Mouse (Mus musculus): ENCODE results near the gene Itprip. TPM values are rescaled to one million over a fixed set of nuclear protein-coding genes. Genes with fewer than 3 reads are reported as not detected.
A peak's percentile ranks its signal among the peaks of the same experiment; 100 is the strongest.

The Itprip gene
- total RNA-seq, 1 experiment, result 7.2 TPM

DNA sequence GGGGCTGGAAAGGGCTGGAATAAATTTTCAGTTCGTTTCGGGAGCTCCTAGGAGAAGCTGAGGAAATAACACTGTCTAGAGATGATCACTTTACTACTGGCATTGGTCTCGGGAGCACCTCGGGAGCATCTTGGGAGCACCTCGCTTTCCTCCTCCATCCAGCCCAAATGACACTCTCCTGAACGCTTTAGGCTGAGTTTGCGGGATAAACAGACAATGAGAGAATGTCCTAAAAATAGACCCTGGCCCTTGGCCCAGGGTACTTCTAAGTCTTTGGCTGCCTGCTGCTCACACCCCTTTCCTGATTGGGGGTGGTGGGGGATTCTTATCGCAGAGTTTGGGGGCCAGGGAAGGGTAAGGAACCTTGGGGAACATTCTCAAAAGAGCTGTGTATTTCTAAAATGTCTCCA lies 872 bp upstream of the Itprip start:
- H3K4me1 ChIP-seq (ENCODE audit: control insufficient read depth in 2 of 2, insufficient read depth in 2 of 2, low read length in 2 of 2, poor library complexity in 1 of 2), result no peaks in the 10 kb centered on the region; a peak in 1 of 4 replicates
- no peak overlapping the region for H3K9ac ChIP-seq (ENCODE audit: insufficient read depth, low read depth, low read length, poor library complexity, severe bottlenecking)
- in situ Hi-C loops (cut with MboI; ENCODE audit: low sequenced_read_pairs in 2 of 2, unreplicated experiment in 2 of 2), result no loop called here
- DNase-seq (ENCODE audit: low read depth, low spot score), result no peak
- H3K36me3 ChIP-seq (ENCODE audit: control insufficient read depth, insufficient read depth, low read length, poor library complexity, severe bottlenecking), result no peaks in the 10 kb centered on the region
- TF ChIP-seq CHD2 (IDR thresholded peaks at IDR 0.05; ENCODE audit: low read depth, low read length) (no peak), MAFK (IDR thresholded peaks at IDR 0.05; ENCODE audit: insufficient read depth, low read depth, low read length) (no peak), ZNF384 (IDR thresholded peaks at IDR 0.05; ENCODE audit: low read depth, low read length) (no peak), HCFC1 (IDR thresholded peaks at IDR 0.05; ENCODE audit: borderline replicate concordance, insufficient read depth, low read length) (no peak), ZC3H11A (IDR thresholded peaks at IDR 0.05; ENCODE audit: borderline replicate concordance, low read depth, low read length) (no peak)
- no peak overlapping the region for H3K27ac ChIP-seq (ENCODE audit: insufficient read depth, low read depth, low read length, poor library complexity, severe bottlenecking)
- no peaks in the 10 kb centered on the region for H3K9me3 ChIP-seq (ENCODE audit: control insufficient read depth, insufficient read depth, low read depth, low read length)
- peak overlapping the region; percentile 77 to 86; a peak in 2 of 4 replicates for H3K4me3 ChIP-seq (ENCODE audit: insufficient read depth in 1 of 2, low read depth in 1 of 2, low read length in 2 of 2, poor library complexity in 1 of 2, severe bottlenecking in 1 of 2)

DNA sequence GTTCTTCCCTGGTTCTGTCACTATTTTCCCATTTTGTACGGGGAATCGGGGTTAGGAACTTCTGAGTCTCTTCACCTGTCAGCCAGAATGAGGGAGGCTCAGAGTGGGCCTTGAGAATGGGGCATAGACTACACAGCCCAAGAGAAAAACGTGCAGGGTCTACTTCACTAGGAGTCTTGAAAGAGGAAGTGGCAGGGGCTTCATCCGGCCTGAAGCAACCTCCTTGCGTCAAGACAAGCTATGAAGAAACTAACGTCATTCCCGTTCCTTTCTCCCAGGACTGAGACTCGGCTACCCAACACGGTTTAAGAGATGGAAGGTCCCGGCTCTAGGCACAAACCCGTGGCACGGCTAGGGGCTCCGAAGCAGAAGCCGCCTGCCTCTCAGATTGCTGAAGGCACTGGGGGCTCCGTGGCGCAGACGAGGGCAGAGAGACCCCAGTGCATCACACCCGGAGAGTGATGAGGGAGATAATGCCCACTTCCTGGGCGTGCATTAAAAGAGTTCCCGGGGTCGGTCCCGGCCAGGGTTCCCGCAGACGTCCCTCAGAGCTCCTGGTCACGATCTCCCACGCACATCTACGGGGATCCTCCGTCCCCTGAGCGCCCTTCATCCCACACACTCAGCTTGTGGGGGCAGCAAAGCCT lies 521 bp downstream of the Itprip start:
- no peak for TF ChIP-seq ZNF384 (IDR thresholded peaks at IDR 0.05; ENCODE audit: low read depth, low read length)
- TF ChIP-seq ZC3H11A (IDR thresholded peaks at IDR 0.05; ENCODE audit: borderline replicate concordance, low read depth, low read length), result no peak
- no peak for TF ChIP-seq CHD2 (IDR thresholded peaks at IDR 0.05; ENCODE audit: low read depth, low read length)
- no peak for TF ChIP-seq MAFK (IDR thresholded peaks at IDR 0.05; ENCODE audit: insufficient read depth, low read depth, low read length)
- no peak for TF ChIP-seq HCFC1 (IDR thresholded peaks at IDR 0.05; ENCODE audit: borderline replicate concordance, insufficient read depth, low read length)
- Histone ChIP-seq H3K36me3 (ENCODE audit: control insufficient read depth, insufficient read depth, low read length, poor library complexity, severe bottlenecking) (no peaks in the 10 kb centered on the region), H3K4me1 (ENCODE audit: control insufficient read depth in 2 of 2, insufficient read depth in 2 of 2, low read length in 2 of 2, poor library complexity in 1 of 2) (no peaks in the 10 kb centered on the region; a peak in 1 of 4 replicates), H3K9ac (ENCODE audit: insufficient read depth, low read depth, low read length, poor library complexity, severe bottlenecking) (peak overlapping the region; percentile 66), H3K9me3 (ENCODE audit: control insufficient read depth, insufficient read depth, low read depth, low read length) (no peaks in the 10 kb centered on the region), H3K4me3 (ENCODE audit: insufficient read depth in 1 of 2, low read depth in 1 of 2, low read length in 2 of 2, poor library complexity in 1 of 2, severe bottlenecking in 1 of 2) (peak overlapping the region; percentile 77 to 86), H3K27ac (ENCODE audit: insufficient read depth, low read depth, low read length, poor library complexity, severe bottlenecking) (no peak overlapping the region)
- DNase-seq (ENCODE audit: low read depth, low spot score), result no peak
- in situ Hi-C loops (cut with MboI; ENCODE audit: low sequenced_read_pairs in 2 of 2, unreplicated experiment in 2 of 2), result no loop called here

GRCm38 (mm10) chr19:47918016-47918415 lies 1.1 kb downstream of the Itprip start:
- no peak overlapping the region for H3K4me3 ChIP-seq (ENCODE audit: insufficient read depth in 1 of 2, low read depth in 1 of 2, low read length in 2 of 2, poor library complexity in 1 of 2, severe bottlenecking in 1 of 2)
- H3K36me3 ChIP-seq (ENCODE audit: control insufficient read depth, insufficient read depth, low read length, poor library complexity, severe bottlenecking), result no peaks in the 10 kb centered on the region
- H3K9me3 ChIP-seq (ENCODE audit: control insufficient read depth, insufficient read depth, low read depth, low read length), result no peaks in the 10 kb centered on the region
- no peak overlapping the region for H3K9ac ChIP-seq (ENCODE audit: insufficient read depth, low read depth, low read length, poor library complexity, severe bottlenecking)
- no peak overlapping the region for H3K27ac ChIP-seq (ENCODE audit: insufficient read depth, low read depth, low read length, poor library complexity, severe bottlenecking)
- no peak for DNase-seq (ENCODE audit: low read depth, low spot score)
- TF ChIP-seq HCFC1 (IDR thresholded peaks at IDR 0.05; ENCODE audit: borderline replicate concordance, insufficient read depth, low read length) (no peak), MAFK (IDR thresholded peaks at IDR 0.05; ENCODE audit: insufficient read depth, low read depth, low read length) (no peak), CHD2 (IDR thresholded peaks at IDR 0.05; ENCODE audit: low read depth, low read length) (no peak), ZNF384 (IDR thresholded peaks at IDR 0.05; ENCODE audit: low read depth, low read length) (no peak), ZC3H11A (IDR thresholded peaks at IDR 0.05; ENCODE audit: borderline replicate concordance, low read depth, low read length) (no peak)
- in situ Hi-C loops (cut with MboI; ENCODE audit: low sequenced_read_pairs in 2 of 2, unreplicated experiment in 2 of 2), result no loop called here
- no peaks in the 10 kb centered on the region; a peak in 1 of 4 replicates for H3K4me1 ChIP-seq (ENCODE audit: control insufficient read depth in 2 of 2, insufficient read depth in 2 of 2, low read length in 2 of 2, poor library complexity in 1 of 2)

DNA sequence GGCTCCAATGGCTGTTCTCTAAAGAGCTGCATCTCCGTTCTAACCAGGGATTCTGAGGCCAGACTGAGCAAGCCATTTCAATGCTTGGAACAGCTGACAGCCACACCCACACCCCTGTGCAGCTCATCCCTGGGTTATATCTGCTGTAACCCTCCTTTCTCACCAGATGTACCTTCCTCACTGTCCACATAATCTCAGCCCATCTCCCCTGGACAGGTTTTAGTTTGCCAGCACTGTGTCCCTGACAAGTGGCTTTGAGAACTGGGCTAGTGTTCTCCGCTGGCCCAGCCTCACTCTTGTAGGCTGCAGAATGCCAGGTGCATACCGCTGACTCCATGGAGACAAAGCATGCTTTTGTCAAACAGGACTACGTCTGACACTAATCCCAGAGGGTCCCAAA lies 1.7 kb downstream of the Itprip start:
- TF ChIP-seq CHD2 (IDR thresholded peaks at IDR 0.05; ENCODE audit: low read depth, low read length), result no peak
- no peak for TF ChIP-seq ZNF384 (IDR thresholded peaks at IDR 0.05; ENCODE audit: low read depth, low read length)
- no peak for TF ChIP-seq ZC3H11A (IDR thresholded peaks at IDR 0.05; ENCODE audit: borderline replicate concordance, low read depth, low read length)
- Histone ChIP-seq H3K4me3 (ENCODE audit: insufficient read depth in 1 of 2, low read depth in 1 of 2, low read length in 2 of 2, poor library complexity in 1 of 2, severe bottlenecking in 1 of 2) (no peak overlapping the region), H3K36me3 (ENCODE audit: control insufficient read depth, insufficient read depth, low read length, poor library complexity, severe bottlenecking) (no peaks in the 10 kb centered on the region), H3K9ac (ENCODE audit: insufficient read depth, low read depth, low read length, poor library complexity, severe bottlenecking) (no peak overlapping the region), H3K27ac (ENCODE audit: insufficient read depth, low read depth, low read length, poor library complexity, severe bottlenecking) (no peak overlapping the region), H3K4me1 (ENCODE audit: control insufficient read depth in 2 of 2, insufficient read depth in 2 of 2, low read length in 2 of 2, poor library complexity in 1 of 2) (no peaks in the 10 kb centered on the region; a peak in 1 of 4 replicates), H3K9me3 (ENCODE audit: control insufficient read depth, insufficient read depth, low read depth, low read length) (no peaks in the 10 kb centered on the region)
- no peak for DNase-seq (ENCODE audit: low read depth, low spot score)
- in situ Hi-C loops (cut with MboI; ENCODE audit: low sequenced_read_pairs in 2 of 2, unreplicated experiment in 2 of 2), result no loop called here
